Mouse (Mus musculus) left cerebral cortex, adult 11 months (tissue): ENCODE results near the gene H2-M10.6.

Source experiments
- DNase-seq: peaks from one replicate; pipeline ENCODE4 v3.0.0; 2022; ENCODE audit warnings: low spot score

H2-M10.6 gene

DNA sequence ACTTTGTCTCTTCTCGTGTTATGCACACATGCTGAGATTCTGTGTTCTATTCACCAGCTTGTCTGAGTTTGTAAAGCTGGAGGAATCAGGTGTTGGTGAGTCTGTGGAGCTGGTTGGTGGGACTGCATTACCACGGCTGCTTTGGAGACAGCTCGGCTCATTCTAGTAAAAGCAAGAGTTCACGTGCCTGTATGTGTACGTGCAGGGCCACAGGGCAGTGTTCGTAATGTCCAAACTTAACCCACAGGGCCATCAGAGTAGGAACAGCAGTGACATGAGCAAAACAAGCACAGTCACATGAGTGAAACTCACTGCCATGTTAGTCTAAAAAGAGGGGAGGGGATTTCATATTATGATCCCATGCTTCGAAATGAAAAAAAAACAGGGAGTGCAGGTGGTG is 31.7 kb downstream of the H2-M10.6 start:
- DNase-seq = no peak

DNA sequence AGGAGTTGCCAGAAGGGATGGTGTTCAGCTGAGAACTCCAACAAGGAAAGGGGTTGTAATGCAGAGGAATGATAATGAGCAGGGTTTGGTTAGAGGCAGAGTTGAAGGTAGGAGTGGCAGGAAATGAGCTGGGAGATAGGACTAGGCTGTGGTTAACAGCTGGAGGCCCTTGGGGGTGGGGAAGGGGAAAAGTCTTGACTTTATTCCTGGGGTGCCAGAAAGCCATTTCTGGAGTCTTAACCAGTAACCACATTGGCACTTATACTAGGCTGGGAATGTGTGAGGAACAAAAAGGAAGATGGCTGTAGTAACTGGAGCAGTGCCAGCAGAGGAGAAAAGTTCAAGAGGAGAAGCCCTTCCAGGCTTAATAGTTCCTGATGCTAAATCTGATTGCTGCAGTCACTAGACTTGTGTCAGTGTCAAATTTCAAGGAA is 32.3 kb downstream of the H2-M10.6 start:
- DNase-seq = no peak

DNA sequence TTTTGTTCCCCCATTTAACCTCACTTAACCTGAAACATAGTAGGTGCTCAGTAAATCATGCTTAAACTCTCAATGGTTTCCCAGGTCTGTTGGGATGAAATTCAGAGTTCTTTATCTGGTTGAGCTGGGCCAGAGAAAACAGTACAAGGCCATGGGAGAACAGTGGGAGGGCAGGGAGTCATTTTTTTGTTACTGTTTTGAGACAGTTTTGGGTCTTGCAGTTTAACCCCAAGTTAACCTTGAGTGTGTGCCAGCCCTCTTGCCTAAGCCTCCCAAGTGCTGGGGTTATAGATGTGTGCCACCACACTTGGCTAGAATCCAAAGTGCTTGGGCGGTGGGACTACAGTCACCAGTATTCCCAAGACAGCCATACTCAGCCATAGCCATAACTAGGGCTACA is 32.8 kb downstream of the H2-M10.6 start:
- no peak for DNase-seq

DNA sequence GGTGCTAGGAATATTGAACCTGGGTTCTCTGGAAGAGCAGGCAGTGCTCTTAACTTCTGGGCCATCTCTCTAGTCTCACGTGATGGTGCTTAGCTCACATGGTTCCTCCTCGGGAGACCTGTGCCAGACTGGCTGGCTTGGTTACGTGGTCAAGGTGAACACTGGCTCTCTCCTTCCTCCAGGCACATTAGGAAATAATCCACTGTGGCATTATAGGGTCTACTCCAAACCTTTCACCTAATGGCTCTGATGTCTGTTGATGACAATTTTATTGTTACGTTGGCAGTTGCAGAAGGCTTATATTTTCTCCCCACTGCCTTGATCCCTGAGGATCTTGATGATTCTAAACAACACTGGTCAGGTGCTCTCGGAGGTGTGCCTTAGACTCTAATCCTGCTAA is 36.9 kb downstream of the H2-M10.6 start:
- no peak for DNase-seq

DNA sequence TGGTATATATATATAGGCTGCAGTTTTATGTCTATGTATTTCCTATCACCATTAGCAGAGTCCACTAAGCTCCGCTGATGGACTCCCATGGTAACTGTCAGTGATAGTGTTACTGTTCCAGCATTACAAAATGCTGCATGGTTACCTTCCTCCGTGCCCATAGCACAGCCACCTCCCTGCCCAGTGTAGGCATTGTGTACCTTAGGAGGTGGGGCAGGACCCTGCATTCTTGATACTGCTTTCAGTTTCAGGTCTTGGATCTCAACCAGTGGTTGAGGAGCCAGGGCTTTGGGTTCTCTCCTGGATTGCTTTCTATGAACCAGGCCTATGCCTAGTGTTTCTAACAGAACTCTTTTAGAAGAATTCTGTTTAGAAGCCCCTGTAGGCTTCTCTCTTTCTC is 38.0 kb downstream of the H2-M10.6 start:
- no peak for DNase-seq

DNA sequence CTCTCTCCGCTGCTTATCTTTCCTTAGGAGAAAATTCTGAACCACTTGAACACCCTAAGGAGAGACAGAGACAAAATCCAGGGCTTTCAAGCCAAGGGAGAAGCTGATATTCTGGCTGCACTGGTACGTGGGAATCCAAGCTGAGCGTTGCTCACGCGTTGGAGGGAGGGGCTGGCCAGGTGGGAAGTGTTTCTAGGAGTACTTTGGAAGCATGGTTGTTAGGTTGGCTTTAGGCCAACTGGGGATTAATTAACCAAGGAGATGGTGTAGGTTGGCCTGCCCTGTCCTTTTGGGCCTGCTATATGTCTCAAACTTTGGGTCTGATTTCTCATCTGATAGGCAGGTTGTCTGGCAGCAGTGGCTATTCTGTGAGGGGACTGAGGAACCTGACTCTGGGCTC is 39.2 kb downstream of the H2-M10.6 start:
- no peak for DNase-seq

DNA sequence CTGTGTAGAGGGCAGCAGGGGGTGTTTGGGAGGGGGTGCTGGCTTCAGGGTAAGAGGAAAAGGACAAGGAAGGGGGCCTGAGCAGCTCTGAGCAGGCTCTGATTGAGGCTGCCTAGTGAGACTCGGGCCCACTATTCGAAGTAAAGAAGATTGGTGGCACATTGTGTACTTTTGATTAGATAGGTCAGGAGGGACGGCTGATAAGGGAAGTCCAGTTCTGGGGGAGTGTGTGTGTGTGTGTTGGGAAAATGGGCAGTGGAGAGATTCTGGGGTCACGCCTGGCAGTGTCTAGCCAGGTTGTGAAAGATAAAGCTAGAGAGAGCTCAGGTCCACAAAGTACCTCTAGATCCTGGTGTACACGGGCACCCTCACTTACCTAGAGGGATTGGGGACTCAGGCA is 39.7 kb downstream of the H2-M10.6 start:
- no peak for DNase-seq

DNA sequence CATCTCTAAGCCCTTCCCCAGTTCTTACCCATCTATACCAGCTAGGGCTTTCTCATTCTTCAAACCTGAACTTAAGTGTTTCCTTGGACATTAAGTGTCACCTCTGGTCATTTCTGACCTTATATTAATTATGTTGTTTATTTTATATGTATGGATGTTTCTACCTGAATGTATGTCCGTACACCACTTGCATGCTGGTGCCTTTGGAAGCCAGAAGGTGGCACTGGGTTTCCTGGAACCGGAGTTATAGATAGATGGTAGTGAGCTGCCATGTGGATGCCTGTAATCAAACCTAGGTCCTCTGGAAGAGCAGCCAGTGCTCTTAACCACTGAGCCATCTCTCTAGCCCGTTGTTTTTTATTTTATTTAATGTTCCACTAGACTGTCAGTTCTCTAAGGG is 43.5 kb downstream of the H2-M10.6 start:
- DNase-seq = no peak

DNA sequence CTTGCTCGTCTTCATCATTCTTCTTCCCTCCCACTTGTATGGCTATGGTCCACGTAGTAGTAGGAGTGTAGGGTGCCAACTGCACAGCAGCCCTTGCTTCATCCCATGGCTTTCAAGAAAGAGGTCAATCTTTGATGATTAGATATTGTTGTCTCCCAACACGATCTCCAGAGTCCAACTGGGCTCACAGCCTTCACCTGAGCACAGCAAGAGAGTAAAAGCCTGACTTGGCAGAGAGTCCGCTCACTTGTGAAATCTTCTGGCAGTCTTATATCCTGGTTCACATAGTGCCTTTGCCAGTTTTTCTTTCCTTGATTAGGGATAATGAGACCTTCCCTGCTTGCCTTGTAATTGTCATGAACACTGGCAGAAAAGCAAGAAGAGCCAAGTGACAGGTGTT is 44.3 kb downstream of the H2-M10.6 start:
- DNase-seq = no peak

DNA sequence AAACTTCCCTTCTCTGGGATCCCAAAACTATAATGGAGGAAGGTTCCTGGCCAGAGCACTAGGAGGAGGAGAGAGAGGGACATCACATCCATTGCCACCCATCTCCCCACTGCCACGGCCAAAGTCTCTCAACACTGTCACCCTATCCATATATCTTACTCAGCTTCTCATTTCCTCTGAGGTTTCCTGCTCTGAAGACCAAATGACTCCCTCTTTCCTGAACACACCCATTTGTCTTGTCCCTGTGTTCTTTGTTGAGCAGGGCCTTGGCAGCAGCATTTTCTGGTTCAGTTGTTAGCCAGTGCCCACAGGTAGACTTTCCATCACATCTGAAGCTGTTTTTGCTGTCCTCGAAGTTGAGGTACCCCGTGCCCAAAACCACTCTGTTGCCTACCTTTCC is 46.2 kb downstream of the H2-M10.6 start:
- no peak for DNase-seq

DNA sequence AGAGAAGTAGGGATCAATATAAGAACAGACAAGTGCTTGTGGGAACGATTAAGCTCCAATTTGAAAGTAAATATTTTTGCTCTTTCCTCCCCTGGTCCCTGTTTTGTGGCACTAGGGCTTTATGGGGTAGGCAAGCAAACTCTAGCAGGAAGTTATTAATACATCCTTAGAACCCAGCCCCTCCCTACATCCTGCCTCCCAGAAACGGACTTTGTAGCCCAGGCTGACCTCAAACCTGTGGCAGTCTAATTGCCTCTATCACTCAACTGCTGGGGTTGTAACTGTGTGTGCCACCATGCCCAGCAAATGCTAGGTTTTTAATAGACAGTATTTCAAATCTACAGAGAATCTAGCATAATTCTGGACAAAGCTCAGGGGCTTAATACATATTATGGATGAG is 49.7 kb downstream of the H2-M10.6 start:
- no peak for DNase-seq
